Mouse (Mus musculus): Measurements from ENCODE around the gene Golgb1. TPM values are rescaled to one million over a fixed set of nuclear protein-coding genes. Genes with fewer than 3 reads are reported as not detected.
"Not testable (repeated sequence)": the region's sequence is repeated elsewhere in the genome, so short reads cannot be mapped to it uniquely, and the experiment has no call there.

Gene Golgb1
- polyA plus RNA-seq (2012; rRNA removed), result 28.3 and 49.7 TPM in 2 replicates

DNA sequence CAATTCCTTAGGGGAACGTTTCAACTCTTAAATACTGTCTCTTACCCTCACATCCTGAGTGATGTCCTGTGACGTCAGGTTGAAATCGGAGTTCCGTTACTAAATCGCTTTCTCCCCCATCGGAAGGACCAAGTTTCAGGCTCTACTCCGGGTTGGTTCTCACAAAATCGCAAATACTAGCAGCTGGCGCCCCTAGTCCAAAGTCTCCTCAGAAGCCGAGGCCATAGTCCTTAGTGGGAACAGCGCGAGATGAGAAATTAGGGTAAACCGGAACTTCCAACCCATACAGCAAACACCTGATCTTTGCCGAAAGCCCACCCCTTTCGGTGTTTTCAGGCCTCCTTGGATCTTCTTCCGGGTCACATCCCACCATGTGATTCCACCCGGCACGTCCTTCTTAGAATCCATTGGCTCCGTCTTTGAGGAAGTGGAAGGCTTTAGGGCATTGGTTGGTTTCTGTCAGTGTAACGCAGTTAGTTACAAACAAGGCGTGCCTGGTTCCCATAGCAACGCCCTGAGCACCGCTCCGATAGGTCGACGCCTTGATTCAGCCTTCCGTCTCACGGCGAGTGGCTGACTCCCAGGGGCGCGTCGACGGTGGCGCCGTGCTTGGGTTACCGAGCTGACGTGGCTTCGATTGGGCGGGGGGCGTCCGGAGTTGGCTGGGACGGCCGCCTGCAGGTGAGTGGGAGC is at the start of gene Golgb1, which contains the start of gene Eaf2:
Gene Golgb1 (plus strand): TSS at position 558 of the 693 bp plus-strand sequence.
Gene Eaf2 (minus strand): TSS at position 421 of the 693 bp plus-strand sequence.
- H3K4me3 ChIP-seq (ENCODE audit: low read depth, low read length), result peak within 1 kb of the TSS; percentile 87
- peak; percentile 39; the same call in 1 of the 2 replicates for TF ChIP-seq POLR2A (IDR thresholded peaks at IDR 0.05; ENCODE audit: low read depth, low read length)
- TF ChIP-seq CTCF (IDR thresholded peaks at IDR 0.05; ENCODE audit: extremely low read depth, insufficient read length, insufficient replicate concordance, low read depth, low read length), result no peak
- WGBS, result under 1% methylated on average over 43 of the region's 43 CpGs
- H3K4me1 ChIP-seq (ENCODE audit: control insufficient read depth, insufficient read depth, insufficient read length, low read length), result peaks cover 11% of the 10 kb centered on the region; the same call in 1 of the 2 replicates
- H3K27ac ChIP-seq (ENCODE audit: insufficient read depth, low read depth, low read length), result peak within 1 kb of the TSS; percentile 66
- H3K27me3 ChIP-seq (ENCODE audit: control insufficient read depth, insufficient read depth, low read length), result no peaks in the 10 kb centered on the region
- H3K36me3 ChIP-seq (ENCODE audit: control insufficient read depth, insufficient read depth, low read length), result no peaks in the 10 kb centered on the region

DNA sequence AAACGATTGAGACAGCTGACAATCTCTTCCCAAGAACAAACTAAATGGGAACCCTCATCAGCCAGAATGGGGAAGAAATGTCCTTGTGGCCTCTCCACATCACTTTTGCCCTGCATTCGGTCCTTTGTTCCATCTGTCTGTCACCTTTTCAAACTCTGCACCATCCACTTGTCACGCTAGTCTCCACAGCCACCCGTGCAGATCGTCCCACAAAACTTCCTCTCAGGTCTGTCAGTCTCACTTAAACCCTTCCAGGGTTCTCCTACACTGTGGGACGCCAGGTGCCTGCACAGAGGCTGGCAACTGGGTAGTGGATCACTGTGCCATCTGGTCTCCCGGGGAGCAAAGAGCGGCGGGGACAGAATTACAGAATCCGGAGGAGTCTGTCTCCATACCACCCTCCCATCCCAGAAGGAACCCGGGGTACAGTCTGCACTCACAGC is 47.3 kb upstream of the Golgb1 start:
- no peaks in the 10 kb centered on the region for H3K27me3 ChIP-seq (ENCODE audit: control insufficient read depth, insufficient read depth, low read length)
- peaks cover 4% of the 10 kb centered on the region; the same call in 1 of the 2 replicates for H3K4me1 ChIP-seq (ENCODE audit: control insufficient read depth, insufficient read depth, insufficient read length, low read length)
- H3K36me3 ChIP-seq (ENCODE audit: control insufficient read depth, insufficient read depth, low read length), result no peaks in the 10 kb centered on the region
- no peak overlapping the region for H3K27ac ChIP-seq (ENCODE audit: insufficient read depth, low read depth, low read length)
- peak overlapping the region; percentile 90 for H3K4me3 ChIP-seq (ENCODE audit: low read depth, low read length)
- WGBS, result 7% methylated on average over 11 of the region's 11 CpGs
- TF ChIP-seq CTCF (IDR thresholded peaks at IDR 0.05; ENCODE audit: extremely low read depth, insufficient read length, insufficient replicate concordance, low read depth, low read length) (no peak), POLR2A (IDR thresholded peaks at IDR 0.05; ENCODE audit: low read depth, low read length) (no peak)

DNA sequence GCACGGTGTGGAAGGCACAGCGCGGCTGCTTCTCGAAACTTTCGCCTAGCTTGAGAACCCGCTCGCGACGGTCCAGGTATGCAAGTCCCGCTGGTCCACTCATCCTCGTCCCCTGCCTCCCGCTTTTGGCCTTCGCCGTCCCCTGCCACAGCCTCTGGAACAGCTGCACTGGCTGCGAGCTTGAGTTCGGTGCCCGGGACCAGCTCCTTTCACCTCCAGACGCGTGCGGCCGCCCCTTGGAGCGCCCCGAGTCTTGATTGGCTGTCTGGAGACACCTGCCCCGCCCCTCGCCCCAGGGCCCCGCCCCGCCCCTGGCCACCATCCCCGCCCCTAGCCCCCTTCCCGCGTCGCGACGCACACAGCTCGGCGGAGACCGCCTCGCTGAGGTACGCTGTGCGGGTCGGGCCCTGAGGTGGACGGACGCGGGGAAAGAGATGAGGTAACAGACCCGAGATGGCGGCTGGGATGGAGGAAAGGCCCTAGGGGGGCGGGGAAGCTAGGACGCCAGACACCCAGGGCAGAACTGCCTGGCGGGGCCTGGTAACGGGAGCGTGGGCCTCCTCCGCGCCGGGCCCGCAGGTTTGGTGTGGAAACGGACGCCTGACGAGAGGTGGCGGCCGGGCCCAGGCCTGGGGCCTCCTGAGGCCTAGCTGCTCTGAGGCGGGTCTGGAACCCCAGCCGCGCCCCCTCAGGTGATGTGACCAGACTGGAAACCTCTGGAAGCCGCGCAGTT is 46.7 kb upstream of the Golgb1 start, which contains the start of gene Iqcb1:
Gene Iqcb1 (plus strand): TSS at position 332 of the 733 bp plus-strand sequence.
- WGBS, result under 1% methylated on average over 64 of the region's 64 CpGs
- Histone ChIP-seq H3K36me3 (ENCODE audit: control insufficient read depth, insufficient read depth, low read length) (no peaks in the 10 kb centered on the region), H3K27ac (ENCODE audit: insufficient read depth, low read depth, low read length) (no peak within 1 kb of the TSS), H3K27me3 (ENCODE audit: control insufficient read depth, insufficient read depth, low read length) (no peaks in the 10 kb centered on the region), H3K4me3 (ENCODE audit: low read depth, low read length) (peak within 1 kb of the TSS; percentile 90), H3K4me1 (ENCODE audit: control insufficient read depth, insufficient read depth, insufficient read length, low read length) (peaks cover 4% of the 10 kb centered on the region; the same call in 1 of the 2 replicates)
- TF ChIP-seq POLR2A (IDR thresholded peaks at IDR 0.05; ENCODE audit: low read depth, low read length) (no peak), CTCF (IDR thresholded peaks at IDR 0.05; ENCODE audit: extremely low read depth, insufficient read length, insufficient replicate concordance, low read depth, low read length) (no peak)

DNA sequence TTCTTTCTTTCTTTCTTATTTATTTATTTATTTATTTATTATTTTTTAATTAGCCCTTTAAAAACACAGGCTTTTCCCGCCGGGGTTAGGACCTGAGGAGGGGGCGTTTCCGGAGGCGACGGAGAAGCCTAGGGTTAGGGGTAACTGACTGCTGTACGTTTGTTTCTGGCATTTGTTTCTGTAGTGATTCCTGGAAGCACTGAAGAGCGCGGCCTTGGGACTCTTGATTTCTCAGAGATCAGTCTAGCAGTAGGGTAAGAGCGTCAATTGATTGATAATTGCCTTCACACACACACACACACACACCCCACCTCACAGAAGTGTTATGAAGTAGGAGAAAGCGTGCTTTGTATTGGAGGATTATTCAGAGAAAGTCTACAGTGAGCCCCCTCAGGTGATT is 46.1 kb upstream of the Golgb1 start:
- TF ChIP-seq POLR2A (IDR thresholded peaks at IDR 0.05; ENCODE audit: low read depth, low read length) (no peak), CTCF (IDR thresholded peaks at IDR 0.05; ENCODE audit: extremely low read depth, insufficient read length, insufficient replicate concordance, low read depth, low read length) (no peak)
- peak overlapping the region; percentile 90 for H3K4me3 ChIP-seq (ENCODE audit: low read depth, low read length)
- H3K4me1 ChIP-seq (ENCODE audit: control insufficient read depth, insufficient read depth, insufficient read length, low read length), result peaks cover 4% of the 10 kb centered on the region; the same call in 1 of the 2 replicates
- WGBS, result 17% methylated on average over 11 of the region's 11 CpGs
- H3K27ac ChIP-seq (ENCODE audit: insufficient read depth, low read depth, low read length), result no peak overlapping the region
- H3K27me3 ChIP-seq (ENCODE audit: control insufficient read depth, insufficient read depth, low read length), result no peaks in the 10 kb centered on the region
- H3K36me3 ChIP-seq (ENCODE audit: control insufficient read depth, insufficient read depth, low read length), result no peaks in the 10 kb centered on the region

DNA sequence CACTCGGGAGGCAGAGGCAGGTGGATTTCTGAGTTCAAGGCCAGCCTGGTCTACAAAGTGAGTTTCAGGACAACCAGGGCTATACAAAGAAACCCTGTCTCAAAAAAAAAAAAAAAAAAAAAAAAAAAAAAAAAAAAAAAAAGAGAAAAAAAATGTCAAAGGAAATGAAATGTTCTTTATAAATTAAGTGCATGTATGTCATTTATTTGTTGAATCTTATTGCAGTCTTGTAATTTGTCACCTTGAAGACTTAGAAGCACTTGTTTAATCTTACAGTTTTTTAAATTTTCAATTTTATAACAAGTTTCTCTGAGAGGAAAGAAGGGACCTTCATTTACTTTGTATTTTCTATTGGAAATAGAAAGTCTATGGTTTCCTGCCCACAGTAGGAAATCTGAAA is 28.0 kb upstream of the Golgb1 start:
- not testable (repeated sequence) for H3K36me3 ChIP-seq (ENCODE audit: control insufficient read depth, insufficient read depth, low read length); H3K4me3 ChIP-seq (ENCODE audit: low read depth, low read length)
- 86% methylated on average over 1 of the region's 1 CpGs for WGBS

DNA sequence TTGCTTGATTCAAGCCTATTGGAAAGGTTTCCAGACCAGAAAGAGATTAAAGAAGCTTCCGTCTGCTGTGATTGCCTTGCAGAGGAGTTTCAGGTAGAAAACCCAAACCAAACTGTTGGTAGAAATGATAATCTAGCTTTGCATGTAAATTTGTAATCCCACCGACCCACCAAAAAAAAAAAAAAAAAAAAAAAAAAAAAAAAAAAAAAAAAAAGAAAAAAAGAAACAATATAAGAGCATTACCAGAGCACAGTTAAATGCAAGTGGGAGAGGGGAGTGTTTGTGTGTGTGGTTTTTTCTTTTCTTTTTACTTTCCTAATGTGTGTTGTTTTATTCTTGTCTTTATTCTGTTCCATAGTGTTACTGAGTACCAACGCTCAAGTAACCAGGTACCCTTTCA is 23.7 kb upstream of the Golgb1 start:
- H3K36me3 ChIP-seq (ENCODE audit: control insufficient read depth, insufficient read depth, low read length), result no peaks in the 10 kb centered on the region
- H3K4me3 ChIP-seq (ENCODE audit: low read depth, low read length), result no peak overlapping the region
- no peaks in the 10 kb centered on the region for H3K4me1 ChIP-seq (ENCODE audit: control insufficient read depth, insufficient read depth, insufficient read length, low read length)
- 93% methylated on average over 3 of the region's 3 CpGs for WGBS
- TF ChIP-seq CTCF (IDR thresholded peaks at IDR 0.05; ENCODE audit: extremely low read depth, insufficient read length, insufficient replicate concordance, low read depth, low read length), result no peak
- H3K27ac ChIP-seq (ENCODE audit: insufficient read depth, low read depth, low read length), result no peak overlapping the region
- H3K27me3 ChIP-seq (ENCODE audit: control insufficient read depth, insufficient read depth, low read length), result no peaks in the 10 kb centered on the region

More for the DNA sequence above, 28.0 kb upstream of the Golgb1 start:
- not testable (repeated sequence) for H3K27ac ChIP-seq (ENCODE audit: insufficient read depth, low read depth, low read length); H3K4me1 ChIP-seq (ENCODE audit: control insufficient read depth, insufficient read depth, insufficient read length, low read length); H3K27me3 ChIP-seq (ENCODE audit: control insufficient read depth, insufficient read depth, low read length)

DNA sequence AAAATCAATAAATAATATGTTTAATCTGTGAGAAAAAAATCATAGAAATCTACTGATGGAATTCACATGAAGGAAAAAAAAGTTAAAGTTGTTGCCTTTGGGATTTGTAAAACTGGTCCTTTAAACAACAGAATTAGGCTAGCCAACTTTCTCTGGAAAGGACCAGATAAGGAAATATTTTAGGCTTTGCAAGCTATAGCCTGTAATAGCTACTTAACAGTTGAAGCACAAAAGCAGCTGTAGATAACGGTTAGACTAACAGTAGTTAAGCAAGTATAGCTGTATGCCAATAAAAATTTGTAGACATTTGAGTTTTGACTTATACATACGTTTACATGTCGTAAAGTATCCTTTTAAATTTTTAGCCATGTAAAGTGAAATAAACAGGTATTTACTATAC is 11.4 kb upstream of the Golgb1 start:
- H3K36me3 ChIP-seq (ENCODE audit: control insufficient read depth, insufficient read depth, low read length), result 0 out of 2 replicates have a peak, but pooled peaks cover 2% of the 10 kb centered on the region
- no peaks in the 10 kb centered on the region for H3K4me1 ChIP-seq (ENCODE audit: control insufficient read depth, insufficient read depth, insufficient read length, low read length)
- H3K27me3 ChIP-seq (ENCODE audit: control insufficient read depth, insufficient read depth, low read length), result no peaks in the 10 kb centered on the region
- no peak overlapping the region for H3K4me3 ChIP-seq (ENCODE audit: low read depth, low read length)
- no peak for TF ChIP-seq CTCF (IDR thresholded peaks at IDR 0.05; ENCODE audit: extremely low read depth, insufficient read length, insufficient replicate concordance, low read depth, low read length)
- no peak for TF ChIP-seq POLR2A (IDR thresholded peaks at IDR 0.05; ENCODE audit: low read depth, low read length)
- H3K27ac ChIP-seq (ENCODE audit: insufficient read depth, low read depth, low read length), result no peak overlapping the region
- 81% methylated on average over 3 of the region's 3 CpGs for WGBS

All from small intestine, adult 2 months (tissue).